Mouse (Mus musculus) heart, postnatal 0 days (tissue): ENCODE measurements around the gene Tmem56. TPM values are rescaled to one million over a fixed set of nuclear protein-coding genes. Genes with fewer than 3 reads are reported as not detected.

Source experiments
- ATAC-seq: fragments of 200-750 bp; cut with Nextera tagmentation; 2 replicates; pipeline ENCODE4 v1.8.0; 2017; ENCODE audit warnings: low read depth, moderate number of reproducible peaks, moderate library complexity; ENCODE audit not compliant: insufficient read depth
- DNase-seq: peaks from one replicate; pipeline ENCODE4 v3.0.0-alpha.2; 2016; ENCODE audit warnings: low spot score
- H3K27ac ChIP-seq: fragments of 300-500 bp; sonication (generic); 2 replicates; pipeline ENCODE4 v1.5.1; 2014; ENCODE audit warnings: low read depth, mild to moderate bottlenecking
- H3K27me3 ChIP-seq: fragments of 300-500 bp; sonication (generic); 2 replicates; pipeline ENCODE4 v1.6.1; 2014; ENCODE audit warnings: low read length, mixed read lengths; ENCODE audit not compliant: control insufficient read depth, insufficient read depth
- H3K36me3 ChIP-seq: fragments of 300-500 bp; sonication (generic); replicated peaks from 2 replicates; pipeline ENCODE4 v1.6.1; 2014; ENCODE audit warnings: low read length, mixed read lengths; ENCODE audit not compliant: control insufficient read depth, insufficient read depth
- H3K4me1 ChIP-seq: fragments of 300-500 bp; sonication (generic); 2 replicates; pipeline ENCODE4 v1.6.1; 2014; ENCODE audit warnings: antibody characterized with exemption; ENCODE audit not compliant: control insufficient read depth, insufficient read depth
- H3K4me2 ChIP-seq: fragments of 300-500 bp; sonication (generic); 2 replicates; pipeline ENCODE4 v1.6.1; 2014; ENCODE audit warnings: low read depth, mild to moderate bottlenecking, low read length, moderate library complexity
- H3K4me3 ChIP-seq: fragments of 300-500 bp; sonication (generic); 2 replicates; pipeline ENCODE4 v1.5.1; 2014; ENCODE audit warnings: low read depth, low read length
- H3K9ac ChIP-seq: fragments of 300-500 bp; sonication (generic); replicated peaks from 2 replicates; pipeline ENCODE4 v1.6.1; 2014; ENCODE audit warnings: low read depth, low read length, mixed read lengths
- H3K9me3 ChIP-seq: fragments of 300-500 bp; sonication (generic); replicated peaks from 2 replicates; pipeline ENCODE4 v1.6.1; 2016; ENCODE audit warnings: low read length; ENCODE audit not compliant: control insufficient read depth
- CTCF ChIP-seq: IDR thresholded peaks from 2 replicates; pipeline ENCODE4 v1.5.1; 2016; ENCODE audit warnings: antibody characterized with exemption, control low read depth, low read depth
- EP300 ChIP-seq: IDR thresholded peaks from 2 replicates; pipeline ENCODE4 v1.6.1; 2016; ENCODE audit warnings: antibody characterized with exemption, low read depth
- WGBS: fragments of 180-500 bp; shearing (Covaris S2); extraction: QIAGEN DNeasy Blood & Tissue Kit; methylation state at CpG from one replicate; pipeline ENCODE4 v1.1.7; 2014; 5-methylcytosine and 5-hydroxymethylcytosine counted together
- polyA plus RNA-seq: library from polyadenylated mRNA; unstranded; fragments of >200 nt; fragmentation: Nextera tagmentation; extraction: Ambion mirVana; gene quantifications from 2 replicates; pipeline ENCODE4 v1.2.1, GENCODE M21; 2015
- total RNA-seq: library from RNA; depleted of rRNA; stranded (reverse); fragments of >200 nt; gene quantifications from 2 replicates; pipeline ENCODE4 v1.2.3, GENCODE M21; 2014; ENCODE audit warnings: low replicate concordance; rRNA removed

Gene Tmem56
- 0.73 and 4.4 TPM in 2 replicates for total RNA-seq
- polyA plus RNA-seq, result 0.36 and 0.48 TPM in 2 replicates

- Histone ChIP-seq H3K36me3 (no peaks in the 10 kb centered on the region), H3K27me3 (no peaks in the 10 kb centered on the region), H3K27ac (no peak within 1 kb of the TSS), H3K4me2 (no peak within 1 kb of the TSS), H3K4me1 (no peaks in the 10 kb centered on the region), H3K4me3 (no peak within 1 kb of the TSS), H3K9me3 (no peaks in the 10 kb centered on the region), H3K9ac (no peak within 1 kb of the TSS)
- DNase-seq (no peak), ATAC-seq (no peak)
- TF ChIP-seq EP300 (no peak), CTCF (no peak)
- 79% methylated on average over 4 of the region's 4 CpGs for WGBS
These were observed at the start of gene Tmem56 for GRCm38 (mm10) chr3:121282998-121283397. Gene Tmem56, minus strand, starts transcription at chr3:121283098.

GRCm38 (mm10) chr3:121330244-121330646 is 47.3 kb upstream of the Tmem56 start:
- TF ChIP-seq CTCF, result no peak
- no peak for TF ChIP-seq EP300
- ATAC-seq (peak; percentile 36; the same call in 1 of the 2 replicates), DNase-seq (no peak)
- no peak overlapping the region for H3K9ac ChIP-seq
- H3K27ac ChIP-seq, result peak overlapping the region; percentile 28; the same call in 1 of the 2 replicates
- 0 out of 2 replicates have a peak, but pooled peaks cover 4% of the 10 kb centered on the region for H3K36me3 ChIP-seq
- H3K4me3 ChIP-seq, result no peak overlapping the region
- no peaks in the 10 kb centered on the region for H3K27me3 ChIP-seq
- peak overlapping the region; percentile 19; the same call in 1 of the 2 replicates for H3K4me2 ChIP-seq
- no peaks in the 10 kb centered on the region for H3K9me3 ChIP-seq
- no peaks in the 10 kb centered on the region for H3K4me1 ChIP-seq
- 57% methylated on average over 7 of the region's 7 CpGs for WGBS

DNA sequence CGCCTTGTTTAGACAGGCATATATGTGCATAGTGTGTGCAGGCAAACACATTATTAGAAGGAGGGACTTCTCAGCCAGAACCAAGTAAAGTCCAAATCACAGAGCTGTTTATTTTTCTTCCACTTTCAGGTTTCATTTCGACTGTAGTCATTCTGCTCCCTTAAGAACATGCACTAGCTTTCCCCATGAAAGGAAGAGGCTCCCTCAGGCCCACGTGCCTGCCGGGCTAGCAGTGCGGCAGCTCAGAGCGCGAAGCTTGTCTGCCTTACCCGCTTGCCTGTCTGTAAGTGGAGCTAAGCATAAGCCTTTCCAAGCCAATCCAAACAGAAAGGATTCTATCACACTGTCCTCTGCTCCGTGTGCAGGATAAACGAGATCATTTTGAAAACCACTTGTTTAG is 46.7 kb upstream of the Tmem56 start:
- H3K4me1 ChIP-seq, result no peaks in the 10 kb centered on the region
- no peak overlapping the region for H3K4me3 ChIP-seq
- WGBS, result 48% methylated on average over 10 of the region's 10 CpGs
- H3K9me3 ChIP-seq, result no peaks in the 10 kb centered on the region
- 0 out of 2 replicates have a peak, but pooled peaks cover 4% of the 10 kb centered on the region for H3K36me3 ChIP-seq
- no peak overlapping the region for H3K9ac ChIP-seq
- no peak for ATAC-seq
- TF ChIP-seq CTCF, result no peak
- TF ChIP-seq EP300, result no peak
- H3K27ac ChIP-seq, result peak overlapping the region; percentile 28; the same call in 1 of the 2 replicates
- 0 out of 2 replicates have a peak overlapping the region, but pooled peaks have one; percentile 19 for H3K4me2 ChIP-seq
- no peak for DNase-seq
- no peaks in the 10 kb centered on the region for H3K27me3 ChIP-seq

DNA sequence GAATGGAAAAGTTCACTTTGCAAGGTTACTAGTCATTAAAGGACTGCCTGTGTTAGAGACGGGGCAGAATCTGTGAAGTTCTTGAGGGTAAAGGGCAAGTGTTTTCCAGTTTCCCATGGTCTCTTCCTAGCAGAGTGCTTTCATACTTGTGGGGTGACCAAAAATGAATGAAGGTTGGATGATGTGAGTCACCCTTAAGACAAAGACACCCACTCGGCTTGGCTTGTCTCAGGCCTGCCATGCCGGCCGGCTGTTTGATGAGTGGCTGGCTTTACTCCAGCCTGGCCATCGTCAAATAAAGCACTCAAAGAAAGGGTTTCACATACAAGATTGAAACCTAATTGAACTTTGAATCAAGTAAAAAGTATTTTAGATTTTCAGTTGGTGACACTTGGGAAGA is 44.5 kb upstream of the Tmem56 start:
- H3K4me3 ChIP-seq, result no peak overlapping the region
- WGBS, result 69% methylated on average over 5 of the region's 5 CpGs
- H3K9ac ChIP-seq, result no peak overlapping the region
- H3K9me3 ChIP-seq, result no peaks in the 10 kb centered on the region; the same call in 1 of the 2 replicates
- TF ChIP-seq CTCF (no peak), EP300 (no peak)
- no peak for ATAC-seq
- no peaks in the 10 kb centered on the region for H3K4me1 ChIP-seq
- no peak overlapping the region for H3K4me2 ChIP-seq
- DNase-seq, result no peak
- H3K36me3 ChIP-seq, result peaks cover 13% of the 10 kb centered on the region
- no peaks in the 10 kb centered on the region for H3K27me3 ChIP-seq
- no peak overlapping the region for H3K27ac ChIP-seq

GRCm38 (mm10) chr3:121323371-121323770 is 40.5 kb upstream of the Tmem56 start:
- no peaks in the 10 kb centered on the region; the same call in 1 of the 2 replicates for H3K9me3 ChIP-seq
- H3K36me3 ChIP-seq, result peaks cover 20% of the 10 kb centered on the region
- no peak overlapping the region for H3K27ac ChIP-seq
- no peak for TF ChIP-seq EP300
- TF ChIP-seq CTCF, result no peak
- WGBS, result 96% methylated on average over 15 of the region's 15 CpGs
- no peaks in the 10 kb centered on the region for H3K4me1 ChIP-seq
- ATAC-seq (no peak), DNase-seq (no peak)
- H3K4me2 ChIP-seq, result no peak overlapping the region
- H3K27me3 ChIP-seq, result no peaks in the 10 kb centered on the region
- no peak overlapping the region for H3K4me3 ChIP-seq
- no peak overlapping the region for H3K9ac ChIP-seq

DNA sequence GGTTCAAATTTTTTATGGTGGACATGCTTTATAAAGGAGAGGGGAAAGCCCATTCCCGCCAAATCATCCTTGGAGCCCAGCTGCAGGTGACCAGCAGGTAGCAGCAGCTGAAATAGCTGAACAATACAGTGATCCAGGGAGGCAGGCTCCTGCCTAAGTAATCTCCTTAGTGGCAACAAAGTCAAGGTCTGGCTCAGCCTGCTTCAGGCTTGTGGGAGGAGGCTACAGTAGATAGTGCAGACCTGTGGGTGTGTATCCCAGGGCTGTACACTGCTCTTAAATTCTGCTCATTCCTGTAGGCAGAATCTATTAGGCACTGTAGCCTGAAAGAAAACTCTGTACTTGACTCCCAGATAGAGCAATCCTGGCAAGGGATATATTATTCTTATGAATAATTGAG is 38.0 kb upstream of the Tmem56 start:
- Histone ChIP-seq H3K27ac (no peak overlapping the region), H3K4me1 (no peaks in the 10 kb centered on the region), H3K4me2 (no peak overlapping the region), H3K9me3 (no peaks in the 10 kb centered on the region; the same call in 1 of the 2 replicates), H3K4me3 (no peak overlapping the region), H3K27me3 (no peaks in the 10 kb centered on the region), H3K9ac (no peak overlapping the region), H3K36me3 (peaks cover 20% of the 10 kb centered on the region)
- DNase-seq (no peak), ATAC-seq (no peak)
- no peak for TF ChIP-seq EP300
- no peak for TF ChIP-seq CTCF
- 95% methylated on average over 1 of the region's 1 CpGs for WGBS
